Mouse (Mus musculus) liver, adult 2 months (tissue): ENCODE measurements around the gene Gcnt3. TPM values are rescaled to one million over a fixed set of nuclear protein-coding genes. Genes with fewer than 3 reads are reported as not detected.
A peak's percentile ranks its signal among the peaks of the same experiment; 100 is the strongest.

Experiments
- DNase-seq: peaks from one replicate; pipeline ENCODE4 v3.0.0-alpha.2; 2011; ENCODE audit warnings: low read depth, low spot score; ENCODE audit errors: extremely low read depth
- H3K27ac ChIP-seq: fragments of 200-500 bp; replicated peaks from 2 replicates; pipeline ENCODE4 v1.5.1; 2012; ENCODE audit warnings: low read depth, mild to moderate bottlenecking, control low read depth, inconsistent platforms, low read length; ENCODE audit not compliant: insufficient read depth
- H3K27me3 ChIP-seq: fragments of 200-500 bp; 2 replicates; pipeline ENCODE4 v1.6.1; 2012; ENCODE audit warnings: mild to moderate bottlenecking, moderate library complexity, low read length, inconsistent platforms; ENCODE audit not compliant: control insufficient read depth, insufficient read depth
- H3K36me3 ChIP-seq: fragments of 200-500 bp; 2 replicates; pipeline ENCODE4 v1.6.1; 2012; ENCODE audit warnings: low read length, inconsistent platforms; ENCODE audit not compliant: control insufficient read depth, insufficient read depth
- H3K4me1 ChIP-seq: fragments of 200-500 bp; 2 replicates; pipeline ENCODE4 v1.6.1; 2011; ENCODE audit warnings: low read length; ENCODE audit not compliant: control insufficient read depth, insufficient read depth
- H3K4me3 ChIP-seq: fragments of 200-500 bp; 2 replicates; pipeline ENCODE4 v1.5.1; 2011; ENCODE audit warnings: low read depth, mild to moderate bottlenecking, control low read depth, low read length, moderate library complexity; ENCODE audit not compliant: insufficient read depth
- H3K79me2 ChIP-seq: fragments of 200-500 bp; 2 replicates; pipeline ENCODE4 v1.6.1; 2012; ENCODE audit warnings: inconsistent platforms, mild to moderate bottlenecking, low read length, moderate library complexity; ENCODE audit not compliant: control insufficient read depth, insufficient read depth
- H3K9ac ChIP-seq: fragments of 200-500 bp; 2 replicates; pipeline ENCODE4 v1.6.1; 2012; ENCODE audit warnings: low read depth, mild to moderate bottlenecking, control low read depth, inconsistent platforms, low read length
- CTCF ChIP-seq: fragments of 200-500 bp; IDR thresholded peaks from 2 replicates; pipeline ENCODE4 v1.5.1; 2011; ENCODE audit warnings: low read depth, low read length, control low read depth
- POLR2A ChIP-seq: fragments of 200-500 bp; IDR thresholded peaks from 2 replicates; pipeline ENCODE4 v1.6.1; 2011; ENCODE audit warnings: low read length, control low read depth; ENCODE audit not compliant: insufficient read depth; ENCODE audit errors: extremely low read depth
- WGBS: fragments of 180-500 bp; shearing (Covaris S2); methylation state at CpG from one replicate; pipeline ENCODE4 v1.1.7; 2018; 5-methylcytosine and 5-hydroxymethylcytosine counted together
- polyA plus RNA-seq: library from polyadenylated mRNA; depleted of rRNA; stranded (reverse); fragments of >200 nt; gene quantifications from 2 replicates; pipeline ENCODE4 v1.2.3, GENCODE M21; 2012; rRNA removed
- total RNA-seq: library from RNA; depleted of rRNA; stranded (reverse); fragments of >200 nt; gene quantifications from 2 replicates; pipeline ENCODE4 v1.2.3, GENCODE M21; 2014; rRNA removed

The Gcnt3 gene
- total and polyA plus RNA-seq, 2 experiments: 0.02 to 0.09 TPM

GRCm38 (mm10) chr9:69987579-69987978 is 50.3 kb downstream of the Gcnt3 start:
- no peak overlapping the region for H3K27ac ChIP-seq
- no peak overlapping the region for H3K9ac ChIP-seq
- H3K79me2 ChIP-seq: peaks cover 11% of the 10 kb centered on the region; the same call in 1 of the 2 replicates
- WGBS: 1% methylated on average over 3 of the region's 3 CpGs
- peaks cover 15% of the 10 kb centered on the region for H3K4me1 ChIP-seq
- peak; percentile 54 for DNase-seq
- TF ChIP-seq POLR2A (no peak), CTCF (no peak)
- no peaks in the 10 kb centered on the region for H3K36me3 ChIP-seq
- H3K27me3 ChIP-seq: no peaks in the 10 kb centered on the region
- H3K4me3 ChIP-seq: no peak overlapping the region

GRCm38 (mm10) chr9:69986571-69986970 is 51.3 kb downstream of the Gcnt3 start:
- H3K4me3 ChIP-seq: no peak overlapping the region
- no peak overlapping the region for H3K9ac ChIP-seq
- DNase-seq: no peak
- no peak overlapping the region for H3K27ac ChIP-seq
- peaks cover 10% of the 10 kb centered on the region for H3K4me1 ChIP-seq
- no peaks in the 10 kb centered on the region for H3K27me3 ChIP-seq
- H3K36me3 ChIP-seq: no peaks in the 10 kb centered on the region
- WGBS: 81% methylated on average over 5 of the region's 5 CpGs
- peaks cover 11% of the 10 kb centered on the region; the same call in 1 of the 2 replicates for H3K79me2 ChIP-seq
- TF ChIP-seq CTCF: no peak
- no peak for TF ChIP-seq POLR2A

GRCm38 (mm10) chr9:69986063-69986462 is 51.8 kb downstream of the Gcnt3 start:
- Histone ChIP-seq H3K27me3 (no peaks in the 10 kb centered on the region), H3K4me3 (no peak overlapping the region), H3K9ac (no peak overlapping the region), H3K36me3 (no peaks in the 10 kb centered on the region), H3K27ac (no peak overlapping the region), H3K4me1 (peaks cover 6% of the 10 kb centered on the region), H3K79me2 (peaks cover 8% of the 10 kb centered on the region; the same call in 1 of the 2 replicates)
- DNase-seq: no peak
- WGBS: 81% methylated on average over 10 of the region's 10 CpGs
- TF ChIP-seq CTCF (no peak), POLR2A (no peak)

- Histone ChIP-seq H3K27ac (no peak overlapping the region), H3K79me2 (peaks cover 5% of the 10 kb centered on the region; the same call in 1 of the 2 replicates), H3K36me3 (no peaks in the 10 kb centered on the region), H3K4me3 (no peak overlapping the region), H3K4me1 (peaks cover 2% of the 10 kb centered on the region; the same call in 1 of the 2 replicates), H3K27me3 (no peaks in the 10 kb centered on the region), H3K9ac (no peak overlapping the region)
- no peak for DNase-seq
- 65% methylated on average over 1 of the region's 1 CpGs for WGBS
- TF ChIP-seq CTCF (no peak), POLR2A (no peak)
These were observed 52.4 kb downstream of the Gcnt3 start for GRCm38 (mm10) chr9:69985526-69985925.

Other genes starting within 250 kb of the Gcnt3 start
- 69.9 and 74.3 TPM in 2 replicates for gene Bnip2, start 48.6 kb downstream of the Gcnt3 start, total RNA-seq
- 12.8 and 13.6 TPM in 2 replicates for gene Bnip2, start 48.6 kb downstream of the Gcnt3 start, polyA plus RNA-seq
- gene Gtf2a2, start 25.5 kb downstream of the Gcnt3 start, total RNA-seq: 56.2 and 59.4 TPM in 2 replicates
- 11.9 and 13.4 TPM in 2 replicates for gene Gtf2a2, start 25.5 kb downstream of the Gcnt3 start, polyA plus RNA-seq
- gene Fam81a, start 104.5 kb upstream of the Gcnt3 start, total RNA-seq: 2.5 and 2.6 TPM in 2 replicates
- gene Fam81a, start 104.5 kb upstream of the Gcnt3 start, polyA plus RNA-seq: 0.44 and 0.57 TPM in 2 replicates
- gene Myo1e, start 169.3 kb upstream of the Gcnt3 start, total RNA-seq: 25.1 and 27.2 TPM in 2 replicates
- gene Myo1e, start 169.3 kb upstream of the Gcnt3 start, polyA plus RNA-seq: 9.2 and 11.2 TPM in 2 replicates